Mouse (Mus musculus): ENCODE results near the gene Gopc.
"Not testable (repeated sequence)": the region's sequence is repeated elsewhere in the genome, so short reads cannot be mapped to it uniquely, and the experiment has no call there.

Gene Gopc

GRCm38 (mm10) chr10:52295934-52296333 is 86.0 kb downstream of the Gopc start:
- DNase-seq (ENCODE audit: low spot score): no peak

DNA sequence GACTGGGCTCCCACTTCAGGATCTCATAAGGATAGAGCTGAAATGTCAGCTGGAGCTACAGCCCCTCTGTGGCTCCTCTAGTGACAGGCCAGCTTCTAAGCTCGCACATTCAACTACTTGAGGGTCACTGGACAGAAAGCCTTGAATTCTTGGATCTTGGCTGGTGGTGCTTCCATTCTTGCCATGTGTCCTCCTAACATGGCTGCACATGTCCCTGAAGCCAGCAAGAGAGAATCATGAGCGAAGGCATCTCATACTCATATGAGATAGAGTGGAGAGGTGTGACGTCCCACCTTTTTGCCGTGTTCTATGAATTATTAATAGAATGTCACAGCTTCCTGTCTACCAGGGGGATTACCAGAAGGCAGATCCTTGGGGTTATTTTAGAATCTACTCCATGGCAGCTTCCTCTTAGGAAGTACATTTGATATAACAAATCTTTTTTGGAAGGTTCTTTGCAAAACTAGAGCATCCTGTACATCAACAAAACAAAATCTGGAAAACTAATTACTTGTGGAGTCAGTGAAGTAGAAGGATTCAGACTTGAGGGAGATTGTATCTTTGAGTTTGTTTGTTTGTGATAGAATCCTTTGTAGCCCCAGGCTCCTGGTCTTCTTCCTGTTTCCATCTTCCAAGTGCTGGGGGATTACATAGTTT is 87.9 kb downstream of the Gopc start:
- no peak for DNase-seq (ENCODE audit: low spot score)

GRCm38 (mm10) chr10:52292391-52292790 is 89.5 kb downstream of the Gopc start:
- DNase-seq (ENCODE audit: low spot score): not testable (repeated sequence)

GRCm38 (mm10) chr10:52289261-52289660 is 92.7 kb downstream of the Gopc start:
- DNase-seq (ENCODE audit: low spot score): no peak

GRCm38 (mm10) chr10:52287852-52288533 is 93.9 kb downstream of the Gopc start:
- DNase-seq (ENCODE audit: low spot score): no peak
